Mouse (Mus musculus) cerebellum, postnatal 4 days (tissue): ENCODE data around the gene Fam122c.

ENCODE experiments used
- DNase-seq, 2 experiments: peaks; one replicate each; pipeline ENCODE4 v3.0.0; 2022; ENCODE audit warnings: low spot score in 2 of 2, mixed read lengths in 1 of 2

Gene Fam122c

GRCm38 (mm10) chrX:53369534-53370365 lies 96.5 kb downstream of the Fam122c start:
- peak in 1 of 2 experiments; percentile 18 for DNase-seq

DNA sequence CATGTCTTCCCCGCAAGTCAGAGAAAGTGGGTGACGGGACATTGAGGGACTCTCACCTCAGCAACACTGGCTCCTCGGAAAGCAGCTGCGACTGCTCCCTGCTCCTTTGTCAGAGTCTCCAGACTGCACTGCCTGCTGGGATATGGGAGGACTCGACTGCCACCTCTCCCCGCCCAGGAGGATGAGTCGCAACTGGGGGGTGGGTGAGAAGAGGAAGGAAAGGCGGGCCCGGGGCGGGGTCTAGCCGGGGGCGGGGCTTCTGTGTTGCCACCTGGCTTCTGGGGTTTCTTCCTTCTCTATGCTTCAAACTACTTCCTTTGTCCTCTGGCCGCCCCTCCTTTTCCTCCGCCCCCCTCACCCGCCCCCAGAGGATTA lies 97.1 kb downstream of the Fam122c start, which contains the start of gene Mospd1:
Gene Mospd1, minus strand, starts transcription at position 137 of the 375 bp plus-strand sequence.
- peak; percentile 44 to 74 for DNase-seq
